Comparison of ENCODE assay signal across 10 mouse cellular contexts in genomic region chr4:40908261-40908969, GRCm38 (mm10). TPM values are rescaled to one million over a fixed set of nuclear protein-coding genes. Genes with fewer than 3 reads are reported as not detected.
DNase-seq lines count a peak whose midpoint lies in the region; ATAC-seq and TF ChIP-seq lines count a peak whose summit lies in the region.
"Had no signal": no experiment of that assay in that cellular context is flagged by ENCODE, and none has a peak within 500 bp of the region (broad histone marks: within the 10 kb centered on the region; RNA-seq: fewer than 3 reads in every experiment).

No protein-coding gene starts in this region.

- DNase-seq in cerebellum, adult 2 months, result peak; percentile 17 to 24
- no peak for DNase-seq in cerebellum, adult 8-10 months
- peak; percentile 35 for DNase-seq in right cerebral cortex, postnatal 4 days
- DNase-seq in right cerebral cortex, postnatal 14 days, result no peak
- no peak for DNase-seq in liver, embryonic 13.5 days
- peak; percentile 40 for DNase-seq in urinary bladder, adult 2 months (ENCODE audit: low spot score)
- DNase-seq in frontal cortex, postnatal 14 days (ENCODE audit: low spot score in 2 of 2), result no peak

- H3K27me3 ChIP-seq in cerebellum, adult 2 months (ENCODE audit: control insufficient read depth, insufficient read depth, low read length), result no peaks in the 10 kb centered on the region
- H3K27me3 ChIP-seq in liver, embryonic 13.5 days, result no peaks in the 10 kb centered on the region

- TF ChIP-seq CTCF in cerebellum, adult 2 months (IDR thresholded peaks at IDR 0.05; ENCODE audit: borderline replicate concordance, insufficient read depth, low read depth, low read length), result no peak

- no peaks in the 10 kb centered on the region for H3K36me3 ChIP-seq in liver, embryonic 13.5 days

- H3K9ac ChIP-seq in liver, embryonic 13.5 days, result no peak overlapping the region

- no peaks in the 10 kb centered on the region; the same call in 1 of the 2 replicates for H3K4me1 ChIP-seq in cerebellum, adult 2 months (ENCODE audit: control insufficient read depth, insufficient read depth, low read length)
- peaks cover 4% of the 10 kb centered on the region; the same call in 1 of the 2 replicates for H3K4me1 ChIP-seq in liver, embryonic 13.5 days (replicated peaks)

- H3K9me3 ChIP-seq in liver, embryonic 13.5 days (replicated peaks), result no peaks in the 10 kb centered on the region

- no peak for ATAC-seq in liver, embryonic 13.5 days (ENCODE audit: low read depth)
- ATAC-seq in megakaryocyte-erythroid progenitor cell, adult 5-6 weeks (replicated peaks; ENCODE audit: low FRiP score, low TSS enrichment, poor library complexity, severe bottlenecking), result no peak

- H3K4me3 ChIP-seq in cerebellum, adult 2 months (replicated peaks; ENCODE audit: insufficient read depth, low read depth, low read length), result no peak overlapping the region
- no peak overlapping the region for H3K4me3 ChIP-seq in liver, embryonic 13.5 days (replicated peaks)

- H3K27ac ChIP-seq in cerebellum, adult 2 months (ENCODE audit: insufficient read depth, low read length), result no peak overlapping the region
- no peak overlapping the region for H3K27ac ChIP-seq in liver, embryonic 13.5 days

- no peak for TF ChIP-seq POLR2A in cerebellum, adult 2 months (IDR thresholded peaks at IDR 0.05; ENCODE audit: borderline replicate concordance, insufficient read depth, low read length)

- 15% methylated on average over 20 of the region's 20 CpGs for WGBS in cerebellum, adult 2 months
- WGBS in liver, embryonic 13.5 days (ENCODE audit: insufficient replicate concordance), result 42% methylated on average over 20 of the region's 20 CpGs

- H3K4me2 ChIP-seq in liver, embryonic 13.5 days, result peak overlapping the region; percentile 21; the same call in 1 of the 2 replicates

RNA-seq across cellular contexts. Expression of gene Spink4, which starts 11.4 kb away (rescaled TPM):
- 0.57 TPM in 1 of 2 replicates, not detected in the other for polyA plus RNA-seq in cerebellum, adult 2 months (2012; rRNA removed)
- polyA plus RNA-seq in liver, embryonic 13.5 days (2015; fragmentation: Nextera tagmentation; extraction: Ambion mirVana), result 0.39 and 0.44 TPM in 2 replicates
- 0.37 TPM in 1 of 2 replicates, not detected in the other for polyA plus RNA-seq in urinary bladder, adult 2 months (2012; rRNA removed)
- not detected in 2 replicates for total RNA-seq in megakaryocyte-erythroid progenitor cell, adult 5-6 weeks (2014; fragmentation: Nextera tagmentation)
- total RNA-seq in megakaryocyte-erythroid progenitor cell, adult 5-6 weeks (2017), result not detected in 2 replicates
- polyA plus RNA-seq: C2C12; embryonic facial prominence, embryonic 11.5 days had no signal

RNA-seq across cellular contexts. Expression of gene Bag1, which starts 39.7 kb away (rescaled TPM):
- 143 and 159 TPM in 2 replicates for polyA plus RNA-seq in cerebellum, adult 2 months (2012; rRNA removed)
- 145 and 166 TPM in 2 replicates for polyA plus RNA-seq in liver, embryonic 13.5 days (2015; fragmentation: Nextera tagmentation; extraction: Ambion mirVana)
- polyA plus RNA-seq in urinary bladder, adult 2 months (2012; rRNA removed), result 126 and 153 TPM in 2 replicates
- total RNA-seq in megakaryocyte-erythroid progenitor cell, adult 5-6 weeks (2014; fragmentation: Nextera tagmentation), result 224 and 246 TPM in 2 replicates
- total RNA-seq in megakaryocyte-erythroid progenitor cell, adult 5-6 weeks (2017), result 650 and 683 TPM in 2 replicates

RNA-seq across cellular contexts. Expression of gene Chmp5, which starts 39.8 kb away (rescaled TPM):
- polyA plus RNA-seq in cerebellum, adult 2 months (2012; rRNA removed), result 118 and 125 TPM in 2 replicates
- polyA plus RNA-seq in liver, embryonic 13.5 days (2015; fragmentation: Nextera tagmentation; extraction: Ambion mirVana), result 48.7 and 57.4 TPM in 2 replicates
- polyA plus RNA-seq in urinary bladder, adult 2 months (2012; rRNA removed), result 102 and 115 TPM in 2 replicates
- 24.2 and 31.7 TPM in 2 replicates for total RNA-seq in megakaryocyte-erythroid progenitor cell, adult 5-6 weeks (2014; fragmentation: Nextera tagmentation)
- 74.8 and 110 TPM in 2 replicates for total RNA-seq in megakaryocyte-erythroid progenitor cell, adult 5-6 weeks (2017)

RNA-seq across cellular contexts. Expression of gene B4galt1, which starts 54.6 kb away (rescaled TPM):
- 3.2 and 3.5 TPM in 2 replicates for polyA plus RNA-seq in cerebellum, adult 2 months (2012; rRNA removed)
- 29.9 and 33.8 TPM in 2 replicates for polyA plus RNA-seq in liver, embryonic 13.5 days (2015; fragmentation: Nextera tagmentation; extraction: Ambion mirVana)
- polyA plus RNA-seq in urinary bladder, adult 2 months (2012; rRNA removed), result 55.9 and 66.7 TPM in 2 replicates
- 30.8 and 35.1 TPM in 2 replicates for total RNA-seq in megakaryocyte-erythroid progenitor cell, adult 5-6 weeks (2014; fragmentation: Nextera tagmentation)
- total RNA-seq in megakaryocyte-erythroid progenitor cell, adult 5-6 weeks (2017), result 14.4 and 20.5 TPM in 2 replicates

Comparison
In these comparisons a context has a peak if more than half of its experiments do, and no peak if none do; other contexts are left out.
1. DNase-seq: peak in cerebellum, adult 2 months (2 of 2), right cerebral cortex, postnatal 4 days (single experiment) and urinary bladder, adult 2 months (single experiment); none in cerebellum, adult 8-10 months (single experiment), right cerebral cortex, postnatal 14 days (single experiment), liver, embryonic 13.5 days (single experiment) and frontal cortex, postnatal 14 days (0 of 2).